26 mouse cellular contexts compared by ENCODE assay signal in the genomic region with DNA sequence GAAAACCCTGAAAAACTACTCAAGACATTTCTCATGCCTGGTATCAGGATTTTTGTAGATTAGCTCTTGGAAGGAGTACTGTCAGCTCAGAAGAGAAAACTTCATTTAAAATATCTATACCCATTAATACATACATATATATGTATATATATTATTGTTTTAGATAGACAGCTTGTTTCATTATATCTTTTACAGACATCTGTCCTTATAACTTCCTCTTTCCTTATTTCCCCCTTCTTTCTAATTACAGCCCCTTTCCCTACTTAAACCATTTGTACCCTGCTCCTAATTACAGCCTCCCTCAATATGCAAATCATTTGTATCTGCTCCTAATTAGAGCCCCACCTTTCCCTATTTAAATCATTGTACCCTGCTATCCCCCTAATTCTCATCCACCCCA.
"Had no signal": no experiment of that assay in that cellular context is flagged by ENCODE, and none has a peak within 500 bp of the region (broad histone marks: within the 10 kb centered on the region; RNA-seq: fewer than 3 reads in every experiment).

No protein-coding gene starts in this region.

- H3K4me1 ChIP-seq: embryonic facial prominence, embryonic 10.5 days; embryonic facial prominence, embryonic 12.5 days; embryonic facial prominence, embryonic 13.5 days; embryonic facial prominence, embryonic 15.5 days; forebrain, embryonic 10.5 days; forebrain, embryonic 12.5 days; forebrain, embryonic 13.5 days; forebrain, embryonic 15.5 days had no signal

- H3K4me3 ChIP-seq: embryonic facial prominence, embryonic 10.5 days; embryonic facial prominence, embryonic 12.5 days; embryonic facial prominence, embryonic 13.5 days; embryonic facial prominence, embryonic 15.5 days; erythroblast, embryonic 14.5 days; forebrain, embryonic 10.5 days; forebrain, embryonic 12.5 days; forebrain, embryonic 13.5 days; forebrain, embryonic 15.5 days; gastrocnemius, adult 2 months; heart, adult 2 months; heart, embryonic 10.5 days; heart, embryonic 12.5 days had no signal

- ATAC-seq: forebrain, embryonic 13.5 days; forebrain, embryonic 14.5 days; forebrain, embryonic 15.5 days; forebrain, embryonic 16.5 days; forebrain, postnatal 0 days had no signal

- H3K9ac ChIP-seq: embryonic facial prominence, embryonic 12.5 days; embryonic facial prominence, embryonic 13.5 days; embryonic facial prominence, embryonic 15.5 days; forebrain, embryonic 12.5 days; forebrain, embryonic 13.5 days; forebrain, embryonic 15.5 days; forebrain, postnatal 0 days; heart, embryonic 12.5 days had no signal

- H3K27ac ChIP-seq: embryonic facial prominence, embryonic 10.5 days; embryonic facial prominence, embryonic 12.5 days; embryonic facial prominence, embryonic 13.5 days; embryonic facial prominence, embryonic 15.5 days; forebrain, embryonic 10.5 days; forebrain, embryonic 12.5 days; forebrain, embryonic 13.5 days; forebrain, embryonic 15.5 days; gastrocnemius, adult 2 months; heart, adult 2 months; heart, embryonic 10.5 days had no signal

- H3K27me3 ChIP-seq: embryonic facial prominence, embryonic 12.5 days; embryonic facial prominence, embryonic 13.5 days; embryonic facial prominence, embryonic 15.5 days; forebrain, embryonic 12.5 days; forebrain, embryonic 13.5 days; forebrain, embryonic 15.5 days; heart, embryonic 12.5 days had no signal

- H3K9me3 ChIP-seq: heart, embryonic 10.5 days had no signal

- DNase-seq: cerebellum, postnatal 10 days; cerebellum, postnatal 14 days; cerebellum, postnatal 25 days; cerebellum, postnatal 36 days; embryo, embryonic 11 days; forebrain, postnatal 0 days; gastrocnemius, adult 2 months; gastrocnemius, postnatal 10 days; gastrocnemius, postnatal 14 days; gastrocnemius, postnatal 25 days; gastrocnemius, postnatal 36 days; heart, adult 18-20 months; heart, adult 2 months had no signal
